In genomic region chr2:60870450-60870849, GRCm38 (mm10) we compare ENCODE assay signal across 10 mouse cellular contexts.
DNase-seq lines count a peak whose midpoint lies in the region; ATAC-seq and TF ChIP-seq lines count a peak whose summit lies in the region.
"Had no signal": no experiment of that assay in that cellular context is flagged by ENCODE, and none has a peak within 500 bp of the region (broad histone marks: within the 10 kb centered on the region; RNA-seq: fewer than 3 reads in every experiment).

No protein-coding gene starts in this region.

- H3K36me3 ChIP-seq in kidney, embryonic 15.5 days, result no peaks in the 10 kb centered on the region
- H3K36me3 ChIP-seq in liver, embryonic 14.5 days (replicated peaks; ENCODE audit: control insufficient read depth, insufficient read depth, low read depth), result no peaks in the 10 kb centered on the region
- H3K36me3 ChIP-seq: midbrain, embryonic 12.5 days had no signal

- no peaks in the 10 kb centered on the region for H3K27me3 ChIP-seq in kidney, embryonic 15.5 days
- H3K27me3 ChIP-seq in Patski, result no peaks in the 10 kb centered on the region
- H3K27me3 ChIP-seq in liver, embryonic 14.5 days (ENCODE audit: control insufficient read depth, insufficient read depth, low read length), result no peaks in the 10 kb centered on the region

- H3K4me3 ChIP-seq in kidney, embryonic 15.5 days (replicated peaks), result no peak overlapping the region
- no peak overlapping the region for H3K4me3 ChIP-seq in liver, embryonic 14.5 days (ENCODE audit: insufficient read depth in 1 of 2, low read depth in 2 of 2, low read length in 2 of 2)
- H3K4me3 ChIP-seq: midbrain, embryonic 12.5 days had no signal

- TF ChIP-seq CTCF in Patski (IDR thresholded peaks at IDR 0.05), result no peak
- no peak for TF ChIP-seq CTCF in liver, embryonic 14.5 days (IDR thresholded peaks at IDR 0.05; ENCODE audit: low read depth)

- 49% methylated on average over 4 of the region's 4 CpGs for WGBS in kidney, embryonic 15.5 days
- WGBS in liver, embryonic 14.5 days (ENCODE audit: insufficient replicate concordance), result 37% methylated on average over 4 of the region's 4 CpGs

- H3K27ac ChIP-seq in kidney, embryonic 15.5 days, result peak overlapping the region; percentile 60
- H3K27ac ChIP-seq in liver, embryonic 14.5 days, result no peak overlapping the region
- H3K27ac ChIP-seq: midbrain, embryonic 12.5 days had no signal

- peak; percentile 57; the same call in 1 of the 2 replicates for ATAC-seq in kidney, embryonic 15.5 days (replicated peaks; ENCODE audit: low FRiP score)
- ATAC-seq in Patski, result peak; percentile 51
- peak; percentile 71 for ATAC-seq in liver, embryonic 14.5 days (ENCODE audit: insufficient read depth)

- CTCF ChIA-PET in Patski (lab: Charles Lee), result interaction anchor here (0.7 kb wide), 1 partner anchor 68 kb away, joined by 3 read pairs; no protein-coding TSS in a partner anchor

- peak; percentile 24 for DNase-seq in adrenal gland, postnatal 14 days
- no peak for DNase-seq in adrenal gland, postnatal 10 days
- DNase-seq in kidney, postnatal 25 days, result no peak
- DNase-seq in Patski (ENCODE audit: low read depth, low spot score), result no peak
- no peak for DNase-seq in liver, embryonic 14.5 days (ENCODE audit: low read depth in 3 of 3, low spot score in 3 of 3)
- no peak for DNase-seq in layer of hippocampus, postnatal 25 days (ENCODE audit: extremely low spot score in 1 of 2, low spot score in 1 of 2)
- no peak for DNase-seq in thymus, postnatal 10 days (ENCODE audit: low spot score in 2 of 2)
- DNase-seq: kidney, adult 18-20 months had no signal

- no peak overlapping the region for H3K4me2 ChIP-seq in kidney, embryonic 15.5 days
- no peak overlapping the region for H3K4me2 ChIP-seq in liver, embryonic 14.5 days (ENCODE audit: low read depth)
- H3K4me2 ChIP-seq: midbrain, embryonic 12.5 days had no signal

- TF ChIP-seq EP300 in liver, embryonic 14.5 days (IDR thresholded peaks at IDR 0.05; ENCODE audit: low read depth), result no peak

- in situ Hi-C loops in Patski (cut with MboI; ENCODE audit: low pct_unique_long_range_greater_than_20kb), result no loop called here

- POLR2A ChIA-PET in Patski (lab: Charles Lee), result interaction anchor here (1.1 kb wide), 1 partner anchor 57 kb away, joined by 6 read pairs; no protein-coding TSS in a partner anchor

- no peak overlapping the region for H3K9ac ChIP-seq in kidney, embryonic 15.5 days
- no peak overlapping the region for H3K9ac ChIP-seq in liver, embryonic 14.5 days (replicated peaks)
- H3K9ac ChIP-seq: midbrain, embryonic 12.5 days had no signal

- peaks cover 69% of the 10 kb centered on the region for H3K4me1 ChIP-seq in kidney, embryonic 15.5 days
- peaks cover 34 to 73% of the 10 kb centered on the region in 2 experiments for H3K4me1 ChIP-seq in liver, embryonic 14.5 days (replicated peaks; ENCODE audit: control insufficient read depth in 2 of 2, insufficient read depth in 2 of 2, low read length in 1 of 2)

- no peaks in the 10 kb centered on the region for H3K9me3 ChIP-seq in kidney, embryonic 15.5 days (replicated peaks)
- no peaks in the 10 kb centered on the region for H3K9me3 ChIP-seq in liver, embryonic 14.5 days (ENCODE audit: control insufficient read depth, low read length)
- H3K9me3 ChIP-seq: midbrain, embryonic 12.5 days had no signal
